Mouse (Mus musculus) retina, adult 2 months (tissue): ENCODE results near the gene Rab34.
"Not testable (repeated sequence)": the region's sequence is repeated elsewhere in the genome, so short reads cannot be mapped to it uniquely, and the experiment has no call there.

ENCODE experiments used
- DNase-seq: peaks from one replicate; pipeline ENCODE4 v3.0.0-alpha.2; 2012; ENCODE audit warnings: low read depth, low spot score

The Rab34 gene

DNA sequence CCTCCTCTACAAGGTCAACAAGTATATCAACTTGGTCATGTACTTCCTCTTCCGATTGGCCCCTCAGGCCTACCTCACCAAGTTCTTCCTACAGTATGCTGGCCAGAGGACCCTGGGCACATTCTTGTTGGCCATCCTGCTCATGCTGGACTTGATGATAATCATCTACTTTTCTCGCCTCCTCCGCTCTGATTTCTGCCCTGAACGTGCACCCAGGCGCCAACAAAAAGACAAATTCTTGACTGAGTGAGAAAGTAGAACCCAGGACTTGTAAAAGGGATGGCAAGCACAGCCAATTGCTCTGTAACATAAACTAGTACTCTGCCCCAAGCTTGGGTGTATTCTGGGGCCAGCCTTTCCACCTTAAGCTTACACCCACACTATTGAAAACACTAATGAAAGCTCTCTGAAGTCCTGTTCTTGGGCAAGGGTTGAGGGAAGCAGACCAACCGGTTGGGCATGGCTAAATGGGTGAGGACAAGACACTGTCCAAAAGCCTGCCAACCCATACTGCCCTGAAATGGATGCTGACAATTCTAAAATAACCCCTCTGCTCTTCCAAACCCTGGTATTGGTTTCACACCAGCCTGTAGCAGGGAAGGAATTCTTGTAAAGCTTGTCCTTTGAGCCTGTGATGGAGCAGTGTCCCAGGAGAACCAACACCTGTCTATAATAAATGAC is 8.0 kb upstream of the Rab34 start:
- no peak for DNase-seq

DNA sequence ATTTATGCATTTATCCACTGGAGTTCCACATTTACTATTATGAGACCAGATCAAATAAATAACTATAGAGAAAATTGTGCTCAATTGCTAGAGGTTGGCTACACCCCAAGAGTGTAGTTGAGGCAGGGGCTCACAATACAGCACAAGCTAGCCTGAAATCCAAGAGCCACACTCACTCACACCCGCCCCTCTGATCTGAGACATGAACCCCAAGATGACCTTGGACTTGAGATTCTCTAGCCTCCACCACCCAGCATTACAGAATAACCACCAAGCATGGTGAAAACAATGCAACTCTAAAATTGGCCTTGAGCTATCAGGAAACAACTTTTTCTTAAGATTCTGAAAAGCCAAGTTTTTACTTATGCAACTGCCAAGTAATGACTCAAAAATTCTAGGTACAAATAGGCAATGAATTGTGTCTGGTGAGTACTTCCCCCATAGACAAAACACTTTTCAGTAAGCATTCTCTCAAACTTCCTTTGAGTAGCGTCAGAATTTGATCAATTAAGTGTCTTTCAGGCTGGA is 6.3 kb upstream of the Rab34 start:
- no peak for DNase-seq

DNA sequence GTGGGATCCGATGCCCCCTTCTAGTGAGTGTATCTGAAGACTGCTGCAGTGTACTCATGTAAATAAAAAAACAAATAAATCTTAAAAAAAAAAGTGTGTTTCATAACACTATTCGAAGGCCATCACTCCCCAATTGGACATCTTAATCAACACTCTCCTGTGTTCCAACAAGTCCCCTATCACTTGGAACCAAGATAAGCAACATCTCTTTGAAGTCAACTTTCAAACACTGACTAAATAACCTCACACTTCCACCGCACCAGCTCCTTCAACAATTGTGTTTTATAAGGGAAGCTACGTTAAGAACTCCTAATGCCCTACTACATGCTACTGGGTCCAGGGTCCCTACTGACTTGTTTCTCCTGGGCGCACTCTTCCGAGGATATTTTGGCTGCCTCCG is 5.8 kb upstream of the Rab34 start:
- DNase-seq: no peak

DNA sequence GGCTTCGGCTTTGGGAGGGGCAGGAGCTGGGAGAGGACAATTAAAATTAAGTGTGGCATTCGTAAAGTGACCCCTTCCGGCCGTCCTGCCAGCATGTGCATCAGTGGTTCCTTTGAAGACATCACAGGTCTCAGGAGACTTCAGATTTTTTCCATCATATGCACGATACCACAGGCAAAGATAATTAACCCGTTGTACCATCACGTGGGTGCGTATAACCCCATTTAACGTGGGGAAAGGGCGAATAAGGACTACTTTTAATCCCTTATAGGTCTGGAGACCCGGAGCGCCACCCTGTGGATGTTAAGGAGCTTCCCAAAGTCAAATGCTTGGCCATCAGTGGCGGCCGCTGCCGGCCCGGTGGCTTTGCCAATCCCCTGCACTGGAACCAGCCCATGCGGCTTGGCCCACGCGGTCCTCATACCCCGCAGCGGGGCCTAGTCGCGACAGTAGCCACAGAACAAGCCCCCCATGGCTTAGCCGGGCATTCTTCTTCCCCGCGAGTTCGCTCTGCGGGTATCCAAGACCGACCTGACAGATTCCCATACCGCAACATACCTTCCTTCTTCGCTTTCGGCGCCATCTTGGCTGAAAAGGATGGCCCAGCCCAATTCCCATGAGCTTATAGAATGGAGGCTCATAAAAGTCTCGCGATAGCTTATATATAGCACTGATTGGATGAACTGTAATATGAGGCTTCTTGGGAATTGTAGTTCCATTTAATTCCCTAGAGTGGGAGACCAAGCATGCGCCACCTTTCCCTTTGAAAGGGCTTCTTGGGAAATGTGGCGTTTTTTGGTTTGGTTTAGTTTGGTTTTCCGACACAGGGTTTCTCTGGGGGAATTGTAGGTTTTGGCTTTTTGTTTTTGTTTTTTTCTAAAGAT is 5.0 kb upstream of the Rab34 start, which contains the start of gene Rpl23a:
Rpl23a (minus strand) TSS at position 624 of the 884 bp plus-strand sequence.
- DNase-seq: peak; percentile 83

DNA sequence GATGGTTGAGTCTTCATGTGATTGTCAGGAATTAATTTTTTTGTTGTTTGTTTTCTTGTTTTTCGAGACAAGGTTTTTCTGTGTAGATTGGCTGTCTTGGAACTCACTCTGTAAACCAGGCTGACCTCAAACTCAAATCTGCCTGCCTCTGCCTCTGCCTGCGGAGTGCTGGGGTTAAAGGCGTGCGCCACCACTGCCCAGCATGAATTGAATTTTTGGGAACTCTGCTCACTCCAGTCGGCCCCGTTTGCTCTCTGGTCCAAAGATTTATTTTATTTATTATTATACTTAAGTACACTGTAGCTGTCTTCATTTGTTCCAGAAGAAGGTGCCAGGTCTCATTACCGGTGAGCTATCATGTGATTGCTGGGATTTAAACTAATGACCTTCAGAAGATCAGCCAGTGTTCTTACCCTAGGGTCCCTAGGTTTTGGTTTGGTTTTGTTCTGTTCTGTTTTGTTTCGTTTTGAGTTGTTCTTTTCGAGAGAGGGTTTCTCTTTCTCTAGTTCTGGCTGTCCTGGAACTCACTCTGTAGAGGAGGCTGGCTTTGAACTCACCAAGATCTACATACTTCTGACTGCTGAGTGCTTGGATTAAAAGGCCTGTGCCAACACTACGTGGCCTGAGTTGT is 4.2 kb upstream of the Rab34 start:
- DNase-seq: no peak

GRCm38 (mm10) chr11:78184702-78185101 is 3.5 kb upstream of the Rab34 start:
- not testable (repeated sequence) for DNase-seq

DNA sequence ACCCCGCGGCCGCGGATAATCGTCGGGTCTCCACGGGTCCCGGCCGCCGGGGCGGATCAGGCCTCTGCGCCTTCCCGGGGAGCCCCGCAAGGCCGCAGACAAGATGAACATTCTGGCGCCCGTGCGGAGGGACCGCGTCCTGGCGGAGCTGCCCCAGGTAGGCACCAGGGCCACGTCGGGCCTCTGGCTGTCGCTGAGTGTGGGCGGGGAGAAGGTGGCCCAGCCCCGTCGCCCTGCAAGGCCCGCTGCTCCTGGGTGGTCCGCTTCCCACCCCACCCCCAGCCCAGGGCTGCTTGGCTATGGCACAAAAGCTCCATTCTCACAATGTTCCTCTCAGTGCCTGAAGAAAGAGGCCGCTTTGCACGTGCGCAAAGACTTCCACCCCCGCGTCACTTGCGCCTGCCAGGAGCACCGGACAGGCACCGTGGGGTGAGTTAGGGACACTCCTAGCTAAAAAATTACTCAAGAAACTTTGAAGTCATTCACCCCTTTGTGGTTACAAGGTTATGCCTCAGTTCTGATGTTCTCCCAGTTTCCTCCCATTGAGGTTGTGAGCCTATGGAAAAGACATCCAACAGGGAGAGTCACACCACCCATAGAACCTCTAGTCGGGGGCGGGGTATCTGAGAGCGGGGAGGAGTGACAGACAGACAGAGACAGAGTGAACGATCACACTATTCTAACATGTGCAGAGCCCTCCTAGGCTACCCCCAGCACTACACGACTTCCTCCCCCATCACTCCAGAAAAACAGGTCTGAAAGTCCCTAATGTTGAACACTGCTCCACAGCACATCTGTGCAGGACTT is 1.2 kb downstream of the Rab34 start:
- no peak for DNase-seq

GRCm38 (mm10) chr11:78190041-78190440 is 1.8 kb downstream of the Rab34 start:
- DNase-seq: no peak

DNA sequence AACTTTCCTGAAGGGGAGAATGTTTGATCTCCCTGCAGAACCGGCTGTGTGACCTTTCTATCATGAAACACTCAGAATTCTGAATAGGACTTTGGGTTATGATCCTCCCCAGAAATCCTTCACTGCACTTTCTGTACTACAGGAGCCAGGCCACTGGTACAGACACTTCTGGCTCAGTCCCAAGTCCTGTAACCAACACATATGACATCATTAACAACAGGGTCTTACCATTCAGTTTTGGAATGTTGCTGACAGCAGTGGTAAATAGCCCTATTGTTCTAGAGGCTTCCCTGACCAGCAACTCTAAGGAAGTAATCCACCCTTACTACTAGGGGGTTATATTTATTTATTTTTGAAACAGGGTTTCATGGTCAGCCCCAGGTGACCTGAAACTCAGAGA is 4.9 kb downstream of the Rab34 start, which contains the start of gene Proca1:
Proca1 (plus strand) TSS at position 280 of the 400 bp plus-strand sequence.
- DNase-seq: no peak

GRCm38 (mm10) chr11:78194411-78195100 is 6.3 kb downstream of the Rab34 start:
- no peak for DNase-seq

GRCm38 (mm10) chr11:78195101-78195863 is 7.1 kb downstream of the Rab34 start:
- no peak for DNase-seq

DNA sequence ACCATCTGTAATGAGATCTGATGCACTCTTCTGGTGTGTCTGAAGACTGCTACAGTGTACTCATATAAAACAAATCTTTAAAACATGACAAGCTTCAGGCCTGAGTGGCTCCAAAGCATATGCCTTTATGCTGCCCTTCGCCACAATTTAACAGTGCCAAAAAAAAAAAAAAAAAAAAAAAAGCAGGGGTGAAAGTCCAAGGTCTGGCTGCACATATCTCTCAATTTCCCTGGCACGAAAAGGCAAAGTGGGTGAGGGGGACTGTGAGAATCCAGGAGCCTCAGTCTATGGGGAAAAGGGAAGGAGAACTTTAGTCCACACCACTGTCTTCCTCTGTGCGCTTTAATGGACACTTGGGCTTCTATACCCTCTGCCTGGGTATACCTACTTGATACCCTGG is 14.1 kb downstream of the Rab34 start:
- no peak for DNase-seq

GRCm38 (mm10) chr11:78204287-78204686 is 16.1 kb downstream of the Rab34 start:
- DNase-seq: no peak

GRCm38 (mm10) chr11:78205361-78206206 is 17.4 kb downstream of the Rab34 start:
- DNase-seq: no peak

DNA sequence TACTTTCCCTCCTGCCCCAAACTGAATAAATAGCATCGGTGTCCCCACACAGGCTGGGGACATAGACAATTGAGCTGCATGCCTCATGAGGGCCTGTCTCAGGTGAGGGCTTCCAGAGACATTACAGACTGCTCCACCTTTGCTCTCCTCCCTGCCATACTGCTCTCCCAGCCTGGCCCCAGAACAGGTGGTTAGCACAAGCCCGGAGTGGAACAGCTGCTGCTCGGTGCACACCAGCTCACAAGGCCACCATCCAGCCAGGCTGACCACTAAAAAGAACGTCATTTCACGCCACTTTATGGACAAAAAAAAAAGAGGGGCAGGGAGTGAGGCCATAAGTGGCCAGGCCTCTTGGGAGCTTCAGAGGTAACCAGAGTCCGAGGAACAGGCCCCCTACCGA is 19.0 kb downstream of the Rab34 start:
- no peak for DNase-seq

DNA sequence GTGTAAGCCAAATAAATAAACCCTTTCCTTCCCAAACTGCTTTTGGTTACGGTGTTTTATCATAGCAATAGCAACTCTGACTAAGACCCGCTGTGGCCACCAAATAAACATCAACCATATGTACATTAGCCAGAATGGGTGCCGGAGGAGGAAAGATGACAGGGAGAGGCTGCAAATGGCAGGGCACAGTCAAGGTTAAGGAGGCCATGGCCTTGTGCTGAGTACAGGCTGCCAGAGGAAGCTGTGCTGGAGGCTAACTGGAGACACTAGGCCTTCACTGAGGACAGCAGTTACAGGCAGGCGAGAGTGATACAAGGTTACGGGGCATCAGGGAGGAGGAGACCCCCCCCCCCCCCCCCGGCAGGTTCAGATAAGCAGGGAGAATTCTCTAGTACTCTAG is 21.7 kb downstream of the Rab34 start:
- DNase-seq: no peak

GRCm38 (mm10) chr11:78210615-78211014 is 22.4 kb downstream of the Rab34 start:
- no peak for DNase-seq

DNA sequence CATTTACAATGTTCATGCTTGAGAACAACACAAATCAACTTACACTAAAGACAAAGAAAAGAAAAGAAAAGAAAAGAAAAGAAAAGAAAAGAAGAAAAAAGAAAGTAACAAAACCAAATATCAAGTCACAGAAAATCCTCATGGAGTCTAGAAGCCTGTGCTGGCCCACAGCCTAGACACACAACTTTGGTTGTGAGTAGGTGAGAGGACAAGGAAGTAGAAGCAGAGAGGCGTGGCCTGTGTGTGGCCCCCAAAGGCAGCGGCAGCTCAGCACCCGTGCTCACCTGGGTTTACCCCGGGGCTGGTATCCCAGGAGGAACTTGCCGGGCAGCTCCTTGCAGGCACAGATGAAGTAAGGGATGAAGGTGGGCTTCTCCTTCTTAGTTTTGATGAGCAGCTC is 23.3 kb downstream of the Rab34 start:
- no peak for DNase-seq
